Mouse (Mus musculus): ENCODE measurements around the gene Pdcd1lg2. TPM values are rescaled to one million over a fixed set of nuclear protein-coding genes. Genes with fewer than 3 reads are reported as not detected.

The Pdcd1lg2 gene
- polyA plus RNA-seq, 1 experiment from 2014 or later, result not detected

- no peak overlapping the region for H3K9ac ChIP-seq (ENCODE audit: low read depth, low read length)
- ATAC-seq (replicated peaks; ENCODE audit: low FRiP score, low read depth) (no peak), DNase-seq (ENCODE audit: low spot score) (no peak)
- H3K27me3 ChIP-seq (ENCODE audit: insufficient read depth, low read length), result no peaks in the 10 kb centered on the region
- no peaks in the 10 kb centered on the region for H3K36me3 ChIP-seq (ENCODE audit: insufficient read depth, low read length)
- H3K4me2 ChIP-seq (ENCODE audit: low read length), result no peak overlapping the region
- no peak overlapping the region for H3K4me3 ChIP-seq (replicated peaks; ENCODE audit: low read depth, low read length)
- H3K27ac ChIP-seq, result no peak overlapping the region
- TF ChIP-seq CTCF (IDR thresholded peaks at IDR 0.05; ENCODE audit: low read depth), result no peak
- 87% methylated on average over 14 of the region's 14 CpGs for WGBS
- H3K4me1 ChIP-seq (replicated peaks; ENCODE audit: insufficient read depth, low read length), result no peaks in the 10 kb centered on the region
- H3K9me3 ChIP-seq (replicated peaks; ENCODE audit: low read length), result no peaks in the 10 kb centered on the region
Measured at GRCm38 (mm10) chr19:29487326-29488072, 76.8 kb downstream of the Pdcd1lg2 start.

- DNase-seq (ENCODE audit: low spot score) (no peak), ATAC-seq (replicated peaks; ENCODE audit: low FRiP score, low read depth) (no peak)
- H3K27ac ChIP-seq, result no peak overlapping the region
- H3K4me2 ChIP-seq (ENCODE audit: low read length), result no peak overlapping the region
- 43% methylated on average over 6 of the region's 6 CpGs for WGBS
- no peak overlapping the region for H3K4me3 ChIP-seq (replicated peaks; ENCODE audit: low read depth, low read length)
- no peaks in the 10 kb centered on the region for H3K9me3 ChIP-seq (replicated peaks; ENCODE audit: low read length)
- no peaks in the 10 kb centered on the region for H3K36me3 ChIP-seq (ENCODE audit: insufficient read depth, low read length)
- no peak for TF ChIP-seq CTCF (IDR thresholded peaks at IDR 0.05; ENCODE audit: low read depth)
- H3K27me3 ChIP-seq (ENCODE audit: insufficient read depth, low read length), result no peaks in the 10 kb centered on the region
- no peaks in the 10 kb centered on the region for H3K4me1 ChIP-seq (replicated peaks; ENCODE audit: insufficient read depth, low read length)
- H3K9ac ChIP-seq (ENCODE audit: low read depth, low read length), result no peak overlapping the region
Measured at GRCm38 (mm10) chr19:29488073-29488390, 77.3 kb downstream of the Pdcd1lg2 start.

GRCm38 (mm10) chr19:29488420-29488819, 77.7 kb downstream of the Pdcd1lg2 start:
- Histone ChIP-seq H3K27ac (no peak overlapping the region), H3K9ac (ENCODE audit: low read depth, low read length) (0 out of 2 replicates have a peak overlapping the region, but pooled peaks have one; percentile 15), H3K27me3 (ENCODE audit: insufficient read depth, low read length) (no peaks in the 10 kb centered on the region), H3K4me1 (replicated peaks; ENCODE audit: insufficient read depth, low read length) (no peaks in the 10 kb centered on the region), H3K9me3 (replicated peaks; ENCODE audit: low read length) (no peaks in the 10 kb centered on the region), H3K4me3 (replicated peaks; ENCODE audit: low read depth, low read length) (no peak overlapping the region), H3K36me3 (ENCODE audit: insufficient read depth, low read length) (no peaks in the 10 kb centered on the region), H3K4me2 (ENCODE audit: low read length) (peak overlapping the region; percentile 14; the same call in 1 of the 2 replicates)
- DNase-seq (ENCODE audit: low spot score) (no peak), ATAC-seq (replicated peaks; ENCODE audit: low FRiP score, low read depth) (no peak)
- WGBS, result 29% methylated on average over 10 of the region's 10 CpGs
- no peak for TF ChIP-seq CTCF (IDR thresholded peaks at IDR 0.05; ENCODE audit: low read depth)

GRCm38 (mm10) chr19:29489785-29490284, 79.1 kb downstream of the Pdcd1lg2 start:
- Histone ChIP-seq H3K9ac (ENCODE audit: low read depth, low read length) (no peak overlapping the region), H3K27ac (no peak overlapping the region), H3K4me2 (ENCODE audit: low read length) (no peak overlapping the region), H3K9me3 (replicated peaks; ENCODE audit: low read length) (no peaks in the 10 kb centered on the region), H3K27me3 (ENCODE audit: insufficient read depth, low read length) (no peaks in the 10 kb centered on the region), H3K4me1 (replicated peaks; ENCODE audit: insufficient read depth, low read length) (no peaks in the 10 kb centered on the region), H3K4me3 (replicated peaks; ENCODE audit: low read depth, low read length) (no peak overlapping the region), H3K36me3 (ENCODE audit: insufficient read depth, low read length) (no peaks in the 10 kb centered on the region)
- DNase-seq (ENCODE audit: low spot score) (no peak), ATAC-seq (replicated peaks; ENCODE audit: low FRiP score, low read depth) (no peak)
- no peak for TF ChIP-seq CTCF (IDR thresholded peaks at IDR 0.05; ENCODE audit: low read depth)
- 75% methylated on average over 3 of the region's 3 CpGs for WGBS

- ATAC-seq (replicated peaks; ENCODE audit: low FRiP score, low read depth), result no peak
- 61% methylated on average over 9 of the region's 9 CpGs for WGBS
Measured at GRCm38 (mm10) chr19:29491467-29491866, 80.7 kb downstream of the Pdcd1lg2 start.

GRCm38 (mm10) chr19:29494454-29494853, 83.7 kb downstream of the Pdcd1lg2 start:
- 83% methylated on average over 4 of the region's 4 CpGs for WGBS
- no peak overlapping the region for H3K4me2 ChIP-seq (ENCODE audit: low read length)
- no peaks in the 10 kb centered on the region for H3K9me3 ChIP-seq (replicated peaks; ENCODE audit: low read length)
- H3K4me3 ChIP-seq (replicated peaks; ENCODE audit: low read depth, low read length), result no peak overlapping the region
- DNase-seq (ENCODE audit: low spot score), result no peak
- no peak for TF ChIP-seq CTCF (IDR thresholded peaks at IDR 0.05; ENCODE audit: low read depth)
- no peaks in the 10 kb centered on the region for H3K36me3 ChIP-seq (ENCODE audit: insufficient read depth, low read length)
- no peak overlapping the region for H3K27ac ChIP-seq
- H3K4me1 ChIP-seq (replicated peaks; ENCODE audit: insufficient read depth, low read length), result no peaks in the 10 kb centered on the region
- no peaks in the 10 kb centered on the region for H3K27me3 ChIP-seq (ENCODE audit: insufficient read depth, low read length)
- no peak for ATAC-seq (replicated peaks; ENCODE audit: low FRiP score, low read depth)
- H3K9ac ChIP-seq (ENCODE audit: low read depth, low read length), result no peak overlapping the region

More at GRCm38 (mm10) chr19:29491467-29491866, 80.7 kb downstream of the Pdcd1lg2 start:
- no peaks in the 10 kb centered on the region for H3K4me1 ChIP-seq (replicated peaks; ENCODE audit: insufficient read depth, low read length)
- no peaks in the 10 kb centered on the region for H3K9me3 ChIP-seq (replicated peaks; ENCODE audit: low read length)
- H3K9ac ChIP-seq (ENCODE audit: low read depth, low read length), result no peak overlapping the region
- H3K36me3 ChIP-seq (ENCODE audit: insufficient read depth, low read length), result no peaks in the 10 kb centered on the region
- H3K4me2 ChIP-seq (ENCODE audit: low read length), result no peak overlapping the region
- no peak for TF ChIP-seq CTCF (IDR thresholded peaks at IDR 0.05; ENCODE audit: low read depth)
- H3K4me3 ChIP-seq (replicated peaks; ENCODE audit: low read depth, low read length), result no peak overlapping the region
- no peak overlapping the region for H3K27ac ChIP-seq
- no peaks in the 10 kb centered on the region for H3K27me3 ChIP-seq (ENCODE audit: insufficient read depth, low read length)
- DNase-seq (ENCODE audit: low spot score), result no peak

Data from kidney, postnatal 0 days (tissue).